Mouse (Mus musculus) G1E (cell line): ENCODE results near the gene Klhl3. TPM values are rescaled to one million over a fixed set of nuclear protein-coding genes. Genes with fewer than 3 reads are reported as not detected.
A peak's percentile ranks its signal among the peaks of the same experiment; 100 is the strongest.
"Not testable (repeated sequence)": the region's sequence is repeated elsewhere in the genome, so short reads cannot be mapped to it uniquely, and the experiment has no call there.

Source experiments
- ATAC-seq: 2 replicates; pipeline ENCODE4 v1.8.0; 2016; ENCODE audit warnings: mild to moderate bottlenecking; ENCODE audit not compliant: insufficient number of reproducible peaks, poor library complexity, low FRiP score, severe bottlenecking; ENCODE audit errors: extremely low read depth
- DNase-seq: peaks from one replicate; pipeline ENCODE4 v3.0.0; 2012; ENCODE audit warnings: low spot score
- H3K27me3 ChIP-seq: 2 replicates; pipeline ENCODE4 v1.6.1; 2012; ENCODE audit warnings: mild to moderate bottlenecking, low read length, inconsistent platforms; ENCODE audit not compliant: insufficient read depth
- H3K36me3 ChIP-seq: replicated peaks from 2 replicates; pipeline ENCODE3; 2012; ENCODE audit warnings: mild to moderate bottlenecking, inconsistent platforms
- H3K4me1 ChIP-seq: 2 replicates; pipeline ENCODE4 v1.6.1; 2012; ENCODE audit warnings: low read depth, low read length, inconsistent platforms, mixed read lengths; ENCODE audit not compliant: insufficient read depth
- H3K4me3 ChIP-seq: 2 replicates; pipeline ENCODE4 v1.5.1; 2012; ENCODE audit warnings: low read depth, mild to moderate bottlenecking, inconsistent platforms, low read length, moderate library complexity, mixed read lengths
- H3K9me3 ChIP-seq: replicated peaks from 2 replicates; pipeline ENCODE4 v1.6.1; 2012; ENCODE audit warnings: inconsistent platforms
- CTCF ChIP-seq: IDR thresholded peaks from 2 replicates; pipeline ENCODE4 v1.5.1; 2012; ENCODE audit warnings: low read depth, low read length, inconsistent platforms, mixed read lengths
- GATA1 ChIP-seq: IDR thresholded peaks from 2 replicates; pipeline ENCODE4 v1.6.1; 2012; ENCODE audit warnings: borderline replicate concordance, low read length, inconsistent platforms, mixed read lengths
- GATA2 ChIP-seq: IDR thresholded peaks from 2 replicates; pipeline ENCODE4 v1.6.1; 2012; ENCODE audit warnings: low read depth, low read length, inconsistent platforms, borderline replicate concordance
- POLR2AphosphoS5 ChIP-seq: IDR thresholded peaks from 2 replicates; pipeline ENCODE4 v1.6.1; 2012; ENCODE audit warnings: low read depth, low read length, inconsistent platforms; ENCODE audit not compliant: insufficient replicate concordance
- TAL1 ChIP-seq: conservative IDR thresholded peaks from 2 replicates; pipeline ENCODE4 v1.6.1; 2012; ENCODE audit warnings: low read depth, low read length, inconsistent platforms, mixed read lengths
- polyA plus RNA-seq: library from polyadenylated mRNA; stranded (reverse); fragments of >175 nt; gene quantifications from 2 replicates; pipeline ENCODE4 v1.2.3, GENCODE M21; 2012
- total RNA-seq, 2 experiments: library from RNA; stranded (forward) in 1 of 2; stranded (reverse) in 1 of 2; fragments of 200-1000 nt in 1 of 2; fragments of >200 nt in 1 of 2; fragmentation: Nextera tagmentation in 1 of 2; gene quantifications; 2 replicates each; pipeline ENCODE4 v1.2.3; 2014 to 2017

Gene Klhl3
- total and polyA plus RNA-seq, 3 experiments: 0.05 TPM; not detected in 2

- H3K36me3 ChIP-seq: peaks cover 17% of the 10 kb centered on the region
- peaks cover 2% of the 10 kb centered on the region; the same call in 1 of the 2 replicates for H3K9me3 ChIP-seq
- H3K4me1 ChIP-seq: peaks cover 24% of the 10 kb centered on the region
- ATAC-seq (no peak), DNase-seq (no peak)
- no peak for TF ChIP-seq GATA1
- TF ChIP-seq CTCF: no peak
- no peak for TF ChIP-seq TAL1
- no peak for TF ChIP-seq GATA2
- TF ChIP-seq POLR2AphosphoS5: no peak
- no peak overlapping the region for H3K4me3 ChIP-seq
- peaks cover 9% of the 10 kb centered on the region for H3K27me3 ChIP-seq
These were observed 42.6 kb upstream of the Klhl3 start for GRCm38 (mm10) chr13:58156031-58156430.

- H3K36me3 ChIP-seq: no peaks in the 10 kb centered on the region
- DNase-seq: no peak
- no peak overlapping the region for H3K4me3 ChIP-seq
- no peak for ATAC-seq
- peaks cover 2% of the 10 kb centered on the region; the same call in 1 of the 2 replicates for H3K9me3 ChIP-seq
- H3K27me3 ChIP-seq: peaks cover 31% of the 10 kb centered on the region
- no peak for TF ChIP-seq TAL1
- no peak for TF ChIP-seq GATA1
- no peak for TF ChIP-seq CTCF
- TF ChIP-seq POLR2AphosphoS5: no peak
- TF ChIP-seq GATA2: no peak
- peaks cover 15% of the 10 kb centered on the region for H3K4me1 ChIP-seq
These were observed 37.0 kb upstream of the Klhl3 start for GRCm38 (mm10) chr13:58150442-58150841.

- H3K27me3 ChIP-seq: peaks cover 31% of the 10 kb centered on the region
- no peaks in the 10 kb centered on the region for H3K36me3 ChIP-seq
- DNase-seq: no peak
- no peak for ATAC-seq
- H3K9me3 ChIP-seq: no peaks in the 10 kb centered on the region
- H3K4me1 ChIP-seq: peaks cover 15% of the 10 kb centered on the region
- TF ChIP-seq GATA1: no peak
- no peak for TF ChIP-seq TAL1
- TF ChIP-seq POLR2AphosphoS5: no peak
- TF ChIP-seq CTCF: no peak
- TF ChIP-seq GATA2: no peak
- H3K4me3 ChIP-seq: no peak overlapping the region
These were observed 36.2 kb upstream of the Klhl3 start for GRCm38 (mm10) chr13:58149629-58150028.

- peaks cover 15% of the 10 kb centered on the region for H3K4me1 ChIP-seq
- H3K9me3 ChIP-seq: no peaks in the 10 kb centered on the region
- peaks cover 31% of the 10 kb centered on the region for H3K27me3 ChIP-seq
- no peak overlapping the region for H3K4me3 ChIP-seq
- ATAC-seq: no peak
- DNase-seq: no peak
- TF ChIP-seq GATA1: no peak
- no peaks in the 10 kb centered on the region for H3K36me3 ChIP-seq
These were observed 35.7 kb upstream of the Klhl3 start for GRCm38 (mm10) chr13:58149033-58149558.

- Histone ChIP-seq H3K36me3 (no peaks in the 10 kb centered on the region), H3K9me3 (no peaks in the 10 kb centered on the region), H3K27me3 (peaks cover 31% of the 10 kb centered on the region), H3K4me1 (peaks cover 15% of the 10 kb centered on the region), H3K4me3 (peak overlapping the region; percentile 54; the same call in 1 of the 2 replicates)
- ATAC-seq: peak; percentile 68
- TF ChIP-seq CTCF: no peak
- TF ChIP-seq POLR2AphosphoS5: no peak
- TF ChIP-seq GATA2: no peak
- TF ChIP-seq TAL1: no peak
- TF ChIP-seq GATA1: no peak
- DNase-seq: no peak
These were observed 35.0 kb upstream of the Klhl3 start for GRCm38 (mm10) chr13:58148256-58148831.

GRCm38 (mm10) chr13:58147760-58148159 is 34.4 kb upstream of the Klhl3 start:
- DNase-seq (no peak), ATAC-seq (no peak)
- TF ChIP-seq GATA2: no peak
- TF ChIP-seq GATA1: no peak
- TF ChIP-seq TAL1: no peak
- TF ChIP-seq POLR2AphosphoS5: no peak
- Histone ChIP-seq H3K27me3 (peaks cover 31% of the 10 kb centered on the region), H3K36me3 (no peaks in the 10 kb centered on the region), H3K4me1 (peaks cover 15% of the 10 kb centered on the region), H3K4me3 (no peak overlapping the region), H3K9me3 (no peaks in the 10 kb centered on the region)

GRCm38 (mm10) chr13:58146603-58147002 is 33.2 kb upstream of the Klhl3 start:
- not testable (repeated sequence) for DNase-seq, H3K4me3 ChIP-seq, H3K9me3 ChIP-seq, H3K36me3 ChIP-seq, ATAC-seq
- Histone ChIP-seq H3K27me3 (peaks cover 27% of the 10 kb centered on the region), H3K4me1 (peaks cover 15% of the 10 kb centered on the region)
